Mouse (Mus musculus) midbrain, embryonic 10.5 days (tissue): ENCODE data around the gene Ulk1. TPM values are rescaled to one million over a fixed set of nuclear protein-coding genes. Genes with fewer than 3 reads are reported as not detected.
"Not testable (repeated sequence)": the region's sequence is repeated elsewhere in the genome, so short reads cannot be mapped to it uniquely, and the experiment has no call there.

Source experiments
- DNase-seq: peaks from one replicate; pipeline ENCODE4 v3.0.0-alpha.2; 2017; ENCODE audit warnings: low spot score
- H3K27ac ChIP-seq: fragments of 300-500 bp; sonication (generic); replicated peaks from 2 replicates; pipeline ENCODE4 v1.5.1; 2016; ENCODE audit warnings: mild to moderate bottlenecking
- H3K27me3 ChIP-seq: fragments of 300-500 bp; sonication (generic); 2 replicates; pipeline ENCODE4 v1.6.1; 2016; ENCODE audit warnings: low read depth, mild to moderate bottlenecking; ENCODE audit not compliant: poor library complexity, severe bottlenecking
- H3K36me3 ChIP-seq: fragments of 300-500 bp; sonication (generic); 2 replicates; pipeline ENCODE4 v1.6.1; 2016; ENCODE audit warnings: mild to moderate bottlenecking, moderate library complexity
- H3K4me1 ChIP-seq: fragments of 300-500 bp; sonication (generic); 2 replicates; pipeline ENCODE4 v1.6.1; 2016
- H3K4me3 ChIP-seq: fragments of 300-500 bp; sonication (generic); 2 replicates; pipeline ENCODE4 v1.5.1; 2016; ENCODE audit warnings: mild to moderate bottlenecking, moderate library complexity
- H3K9me3 ChIP-seq: fragments of 300-500 bp; sonication (generic); replicated peaks from 2 replicates; pipeline ENCODE4 v1.6.1; 2016; ENCODE audit warnings: mild to moderate bottlenecking
- WGBS: fragments of 180-500 bp; shearing (Covaris S2); methylation state at CpG from one replicate; pipeline ENCODE4 v1.1.7; 2016; 5-methylcytosine and 5-hydroxymethylcytosine counted together
- polyA plus RNA-seq: library from polyadenylated mRNA; unstranded; fragments of >200 nt; fragmentation: Nextera tagmentation; extraction: Ambion mirVana; gene quantifications from 2 replicates; pipeline ENCODE4 v1.2.1, GENCODE M21; 2016

The Ulk1 gene
- polyA plus RNA-seq, 1 experiment from 2014 or later = 18.4 TPM

DNA sequence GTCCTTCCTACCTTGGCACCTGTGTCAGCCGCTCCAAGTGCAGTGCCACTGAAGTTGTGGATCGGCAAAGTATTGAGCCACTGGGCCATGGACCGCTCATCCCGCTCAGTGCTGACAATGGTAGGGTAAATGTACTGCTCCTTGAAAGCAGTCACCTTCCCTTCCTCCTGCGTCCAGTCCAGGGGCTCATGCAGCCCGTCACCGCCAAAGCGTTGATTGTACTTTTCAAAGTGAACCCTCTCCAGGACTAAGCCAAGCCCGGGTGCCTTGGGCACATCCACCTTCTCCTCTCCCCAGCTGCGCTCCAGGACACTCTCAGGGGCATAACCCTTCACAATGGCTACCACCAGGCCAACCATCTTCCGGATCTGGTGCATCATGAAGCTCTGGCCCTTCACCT, 35.4 kb downstream of the Ulk1 start:
- Histone ChIP-seq H3K27ac (no peak overlapping the region), H3K36me3 (peaks cover 68% of the 10 kb centered on the region), H3K9me3 (no peaks in the 10 kb centered on the region), H3K4me3 (no peak overlapping the region), H3K4me1 (peaks cover 28% of the 10 kb centered on the region), H3K27me3 (no peaks in the 10 kb centered on the region)
- DNase-seq = no peak
- 94% methylated on average over 11 of the region's 11 CpGs for WGBS

DNA sequence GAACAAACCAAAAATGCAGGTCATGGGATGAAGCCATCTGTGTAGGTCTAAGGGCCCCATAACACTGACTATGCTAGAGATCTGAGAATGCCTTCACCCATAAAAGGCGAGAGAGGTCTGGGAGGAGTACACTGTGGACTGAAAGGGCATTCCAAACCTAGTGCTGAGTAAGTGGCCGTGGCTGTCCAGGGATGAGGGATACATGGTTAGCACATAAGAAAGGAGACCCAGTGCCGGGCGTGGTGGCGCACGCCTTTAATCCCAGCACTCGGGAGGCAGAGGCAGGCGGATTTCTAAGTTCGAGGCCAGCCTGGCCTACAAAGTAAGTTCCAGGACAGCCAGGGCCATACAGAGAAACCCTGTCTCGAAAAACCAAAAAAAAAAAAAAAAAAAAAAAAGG, 37.0 kb downstream of the Ulk1 start:
- H3K4me3 ChIP-seq, H3K27me3 ChIP-seq, H3K9me3 ChIP-seq, DNase-seq, H3K27ac ChIP-seq: not testable (repeated sequence)
- Histone ChIP-seq H3K4me1 (peaks cover 26% of the 10 kb centered on the region), H3K36me3 (peaks cover 61% of the 10 kb centered on the region)
- WGBS = 93% methylated on average over 10 of the region's 10 CpGs

DNA sequence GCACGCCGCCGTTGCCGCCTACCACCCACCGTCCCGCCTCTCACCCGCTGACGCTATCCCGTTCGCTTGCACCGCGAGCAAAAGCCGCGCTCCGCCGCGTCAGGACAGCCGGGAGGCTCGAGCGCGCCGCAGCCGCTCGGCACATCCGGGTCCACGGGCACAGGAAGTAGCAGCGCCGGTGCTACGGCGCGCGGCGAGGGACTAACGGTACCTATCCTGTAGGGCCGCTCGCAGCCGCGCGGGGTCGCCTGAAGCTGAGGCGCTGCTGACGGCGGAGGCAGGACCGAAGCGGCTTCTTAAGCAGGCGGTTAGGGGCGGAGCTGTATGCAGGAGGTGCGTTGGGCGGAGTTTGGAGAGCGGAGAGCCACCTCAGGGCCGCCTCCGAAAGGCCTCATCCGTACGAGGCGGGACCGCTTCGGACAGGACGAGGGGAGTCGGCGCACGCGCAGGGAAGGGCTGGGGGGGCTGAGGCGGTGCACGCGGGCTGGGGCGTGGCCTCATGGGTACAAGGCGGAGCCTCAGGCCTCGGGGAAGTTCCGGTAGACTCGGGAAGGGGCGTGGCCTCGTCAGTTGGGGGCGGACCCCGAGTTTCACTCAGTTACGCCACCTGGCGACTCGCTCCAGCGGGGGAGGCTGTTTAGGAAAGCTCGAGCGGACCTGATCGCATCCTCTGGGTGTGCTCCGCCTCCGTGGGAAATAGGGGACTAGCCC, 39.3 kb downstream of the Ulk1 start, which contains the start of gene Ep400:
Gene Ep400 (minus strand): TSS at position 270 of the 711 bp plus-strand sequence.
- peak within 1 kb of the TSS; percentile 95 for H3K27ac ChIP-seq
- under 1% methylated on average over 83 of the region's 83 CpGs for WGBS
- DNase-seq = peak; percentile 100
- peaks cover 26% of the 10 kb centered on the region for H3K4me1 ChIP-seq
- H3K9me3 ChIP-seq = no peaks in the 10 kb centered on the region
- peaks cover 41% of the 10 kb centered on the region for H3K36me3 ChIP-seq
- H3K4me3 ChIP-seq = peak within 1 kb of the TSS; percentile 93
- H3K27me3 ChIP-seq = no peaks in the 10 kb centered on the region

DNA sequence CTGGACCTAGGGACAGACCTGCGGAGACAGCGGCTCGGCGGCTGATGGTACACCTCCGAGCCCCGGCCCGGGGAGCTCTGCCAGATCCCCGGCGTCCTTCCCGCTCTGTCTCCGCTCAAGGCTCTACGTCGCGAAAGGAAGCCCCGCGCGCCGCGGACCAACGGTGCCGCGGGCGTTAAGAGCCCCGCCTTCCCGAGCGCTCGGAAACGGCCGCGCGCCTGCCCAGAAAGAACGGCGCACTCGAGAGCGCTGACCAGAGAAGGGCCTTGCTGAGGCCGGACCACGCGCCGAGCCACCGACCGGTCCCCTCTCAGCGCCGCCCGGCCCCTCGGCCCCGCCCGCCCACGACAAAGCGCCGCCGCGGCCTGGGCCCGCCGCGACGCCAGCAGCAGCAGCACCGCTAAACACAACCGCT, 39.9 kb downstream of the Ulk1 start:
- H3K27ac ChIP-seq = peak overlapping the region; percentile 95
- H3K36me3 ChIP-seq = peaks cover 41% of the 10 kb centered on the region
- no peaks in the 10 kb centered on the region for H3K27me3 ChIP-seq
- peak overlapping the region; percentile 93 for H3K4me3 ChIP-seq
- H3K4me1 ChIP-seq = peaks cover 26% of the 10 kb centered on the region
- no peak for DNase-seq
- WGBS = under 1% methylated on average over 58 of the region's 58 CpGs
- H3K9me3 ChIP-seq = no peaks in the 10 kb centered on the region

DNA sequence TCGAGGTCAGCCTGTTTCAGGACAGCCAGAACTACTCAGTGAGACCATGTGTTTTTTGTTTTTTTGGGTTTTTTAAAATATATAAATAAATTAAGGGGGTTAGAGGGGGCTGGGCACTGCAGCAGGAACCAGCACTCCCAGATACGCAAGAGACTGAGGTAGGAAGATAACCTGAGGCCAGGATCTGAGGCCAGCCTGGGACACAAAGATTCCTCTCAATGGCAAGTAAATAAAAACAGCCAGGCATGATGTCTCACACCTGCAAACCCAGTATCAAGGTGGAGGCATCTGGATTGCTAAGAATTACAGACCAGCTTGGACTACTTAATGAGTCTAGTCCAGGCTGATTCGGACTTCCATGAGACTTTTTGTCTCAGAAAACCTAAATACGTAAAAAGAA, 40.6 kb downstream of the Ulk1 start:
- H3K27ac ChIP-seq = peak overlapping the region; percentile 95
- 67% methylated on average over 4 of the region's 4 CpGs for WGBS
- DNase-seq = no peak

DNA sequence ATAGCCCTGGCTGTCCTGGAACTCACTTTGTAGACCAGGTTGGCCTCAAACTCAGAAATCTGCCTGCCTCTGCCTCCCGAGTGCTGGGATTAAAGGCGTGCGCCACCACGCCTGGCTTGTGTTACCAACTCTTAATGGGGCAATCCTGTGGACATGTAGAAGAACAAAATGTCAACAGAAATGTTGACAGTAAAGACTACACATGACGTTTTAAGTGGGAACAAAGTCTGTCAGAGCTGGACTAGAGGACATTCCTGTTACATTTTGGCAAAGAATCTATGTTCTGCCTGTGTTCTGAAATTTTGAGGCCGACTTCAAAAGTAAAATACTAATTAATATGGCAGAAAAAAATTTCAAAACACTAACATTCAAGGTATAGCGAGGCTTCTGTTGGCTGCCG, 46.0 kb downstream of the Ulk1 start:
- H3K36me3 ChIP-seq = peaks cover 26% of the 10 kb centered on the region
- H3K4me1 ChIP-seq = peaks cover 5% of the 10 kb centered on the region
- H3K27me3 ChIP-seq = no peaks in the 10 kb centered on the region
- no peak overlapping the region for H3K4me3 ChIP-seq
- no peak overlapping the region for H3K27ac ChIP-seq
- 97% methylated on average over 8 of the region's 8 CpGs for WGBS
- no peaks in the 10 kb centered on the region for H3K9me3 ChIP-seq
- no peak for DNase-seq

More for the DNA sequence above, 40.6 kb downstream of the Ulk1 start:
- Histone ChIP-seq H3K4me1 (peaks cover 26% of the 10 kb centered on the region), H3K4me3 (peak overlapping the region; percentile 93), H3K27me3 (no peaks in the 10 kb centered on the region), H3K36me3 (peaks cover 39% of the 10 kb centered on the region), H3K9me3 (no peaks in the 10 kb centered on the region)

DNA sequence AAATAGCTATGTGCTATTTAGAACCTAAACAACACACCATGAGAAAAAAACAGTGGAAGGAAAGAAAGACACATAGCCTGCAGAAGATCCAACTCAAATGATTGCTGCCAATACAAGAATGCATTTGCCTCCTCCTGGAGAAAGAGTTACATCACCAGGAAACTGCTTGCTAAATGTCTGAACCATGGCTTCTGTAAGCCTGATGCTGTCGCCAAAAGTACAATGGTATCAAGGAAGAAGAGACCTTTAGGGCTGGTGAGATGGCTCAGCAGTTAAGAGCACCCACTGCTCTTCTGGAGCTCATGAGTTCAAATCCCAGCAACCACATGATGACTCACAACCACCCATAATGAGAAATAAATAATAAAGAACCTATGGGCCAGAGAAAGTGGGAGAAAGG, 64.9 kb downstream of the Ulk1 start:
- Histone ChIP-seq H3K27ac (no peak overlapping the region), H3K4me3 (no peak overlapping the region), H3K36me3 (peaks cover 57% of the 10 kb centered on the region), H3K9me3 (no peaks in the 10 kb centered on the region), H3K27me3 (no peaks in the 10 kb centered on the region), H3K4me1 (no peaks in the 10 kb centered on the region)
- DNase-seq = no peak
- 74% methylated on average over 1 of the region's 1 CpGs for WGBS

DNA sequence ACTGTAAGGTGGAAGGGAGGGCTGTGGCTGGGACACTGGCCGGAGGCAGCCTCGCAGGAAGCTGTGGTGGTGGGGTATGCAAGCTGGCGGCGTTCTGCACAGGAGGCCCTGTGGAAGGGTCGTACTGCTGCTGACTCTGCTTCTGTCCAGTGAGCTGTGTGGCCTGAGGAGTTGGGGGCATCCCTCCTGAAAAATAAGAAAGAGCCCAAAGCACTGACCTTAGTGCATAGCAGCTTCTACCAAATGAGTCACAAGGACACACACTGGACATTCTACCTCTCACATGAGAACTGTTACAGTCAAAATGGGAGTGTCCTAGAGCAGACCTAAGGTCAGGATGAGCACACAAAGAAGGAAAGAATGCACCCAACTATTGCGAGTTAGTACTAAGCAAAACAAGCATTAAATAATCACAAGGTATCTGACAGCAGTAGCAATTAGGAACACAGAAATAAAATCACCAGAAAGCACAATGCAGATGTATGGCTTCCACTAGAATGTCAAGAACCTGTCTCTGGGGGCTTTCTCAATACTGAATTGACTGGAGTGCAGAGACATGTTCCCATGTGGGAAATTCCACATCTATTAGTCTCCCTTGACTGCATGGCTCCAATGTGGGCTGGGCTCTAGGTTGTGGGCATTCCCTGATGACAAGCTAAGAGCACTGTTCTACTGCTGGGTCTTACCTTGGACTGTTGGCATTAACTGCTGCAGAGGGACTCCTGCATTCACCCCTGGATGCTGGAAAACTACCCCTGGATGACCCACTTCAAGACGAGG, 70.2 kb downstream of the Ulk1 start:
- Histone ChIP-seq H3K4me1 (no peaks in the 10 kb centered on the region), H3K27ac (no peak overlapping the region), H3K36me3 (peaks cover 71% of the 10 kb centered on the region), H3K9me3 (no peaks in the 10 kb centered on the region), H3K27me3 (no peaks in the 10 kb centered on the region), H3K4me3 (no peak overlapping the region)
- no peak for DNase-seq
- 94% methylated on average over 7 of the region's 7 CpGs for WGBS

DNA sequence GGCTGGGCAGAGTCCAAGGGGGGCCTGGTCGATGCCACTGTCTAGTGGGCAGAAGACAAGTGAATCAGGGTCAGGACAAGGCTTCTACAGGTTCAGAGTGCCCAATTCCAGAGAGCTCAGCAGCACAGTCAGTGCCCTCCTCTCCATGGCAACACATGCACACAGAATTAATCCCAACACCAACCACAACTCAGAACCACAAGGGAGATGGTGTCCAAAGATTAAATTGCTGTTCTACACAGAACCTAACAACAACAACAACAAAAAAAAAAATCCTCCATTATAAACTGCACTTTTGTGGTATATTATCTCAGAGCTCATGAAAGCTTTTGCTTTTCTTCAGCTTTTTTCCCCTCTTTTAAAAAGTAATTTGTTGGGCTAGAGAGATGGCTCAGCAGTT, 74.3 kb downstream of the Ulk1 start:
- H3K27ac ChIP-seq = no peak overlapping the region
- 88% methylated on average over 1 of the region's 1 CpGs for WGBS
- H3K9me3 ChIP-seq = no peaks in the 10 kb centered on the region
- no peak for DNase-seq
- H3K36me3 ChIP-seq = peaks cover 97% of the 10 kb centered on the region
- no peak overlapping the region for H3K4me3 ChIP-seq
- no peaks in the 10 kb centered on the region for H3K27me3 ChIP-seq
- H3K4me1 ChIP-seq = no peaks in the 10 kb centered on the region

Other genes starting within 250 kb of the Ulk1 start
- 77.7 and 91.9 TPM in 2 replicates for gene Noc4l, start 156.7 kb downstream of the Ulk1 start, polyA plus RNA-seq
- gene Ddx51, start 156.6 kb downstream of the Ulk1 start, polyA plus RNA-seq = 31.0 and 33.1 TPM in 2 replicates
- 57.5 and 65.6 TPM in 2 replicates for gene Ep400, start 39.4 kb downstream of the Ulk1 start, polyA plus RNA-seq
- 35.6 and 41.3 TPM in 2 replicates for gene Pus1, start 29.4 kb downstream of the Ulk1 start, polyA plus RNA-seq
- 26.9 and 28.1 TPM in 2 replicates for gene Hscb, start 29.7 kb upstream of the Ulk1 start, polyA plus RNA-seq
- 39.5 and 44.3 TPM in 2 replicates for gene Chek2, start 29.9 kb upstream of the Ulk1 start, polyA plus RNA-seq
- gene Ttc28, start 69.7 kb upstream of the Ulk1 start, polyA plus RNA-seq = 9.4 and 14.9 TPM in 2 replicates